Mouse (Mus musculus) gonadal fat pad, adult 2 months (tissue): Measurements from ENCODE around the gene Otog. TPM values are rescaled to one million over a fixed set of nuclear protein-coding genes. Genes with fewer than 3 reads are reported as not detected.

Source experiments
- DNase-seq: peaks from one replicate; pipeline ENCODE4 v3.0.0-alpha.2; 2012; ENCODE audit warnings: low read depth
- polyA plus RNA-seq: library from polyadenylated mRNA; depleted of rRNA; stranded (reverse); fragments of >200 nt; gene quantifications from 2 replicates; pipeline ENCODE4 v1.2.3, GENCODE M21; 2012; rRNA removed

Otog gene
- 0.01 TPM in 1 of 2 replicates, not detected in the other for polyA plus RNA-seq

GRCm38 (mm10) chr7:46240696-46241095 lies at the start of gene Otog:
Otog (plus strand) TSS chr7:46240987.
- no peak for DNase-seq

- DNase-seq: no peak
Observed at GRCm38 (mm10) chr7:46195356-46195755, 45.4 kb upstream of the Otog start.

- no peak for DNase-seq
Observed at GRCm38 (mm10) chr7:46200021-46200420, 40.8 kb upstream of the Otog start.

- no peak for DNase-seq
Observed at GRCm38 (mm10) chr7:46201649-46202048, 39.1 kb upstream of the Otog start.

- DNase-seq: no peak
Observed at GRCm38 (mm10) chr7:46204046-46204471, 36.7 kb upstream of the Otog start.

GRCm38 (mm10) chr7:46204775-46205174 lies 36.0 kb upstream of the Otog start:
- no peak for DNase-seq

- no peak for DNase-seq
Observed at GRCm38 (mm10) chr7:46208131-46208530, 32.7 kb upstream of the Otog start.

- no peak for DNase-seq
Observed at GRCm38 (mm10) chr7:46210276-46210675, 30.5 kb upstream of the Otog start.

- DNase-seq: no peak
Observed at GRCm38 (mm10) chr7:46216481-46216880, 24.3 kb upstream of the Otog start.

- no peak for DNase-seq
Observed at GRCm38 (mm10) chr7:46218415-46218814, 22.4 kb upstream of the Otog start.

- DNase-seq: no peak
Observed at GRCm38 (mm10) chr7:46220591-46221129, 20.1 kb upstream of the Otog start.

GRCm38 (mm10) chr7:46226253-46226652 lies 14.5 kb upstream of the Otog start:
- DNase-seq: no peak

GRCm38 (mm10) chr7:46226936-46227335 lies 13.9 kb upstream of the Otog start:
- DNase-seq: no peak

- DNase-seq: no peak
Observed at GRCm38 (mm10) chr7:46235948-46236347, 4.8 kb upstream of the Otog start.

- DNase-seq: no peak
Observed at GRCm38 (mm10) chr7:46236363-46236762, 4.4 kb upstream of the Otog start.

- no peak for DNase-seq
Observed at GRCm38 (mm10) chr7:46237192-46237591, 3.6 kb upstream of the Otog start.

GRCm38 (mm10) chr7:46238346-46238745 lies 2.4 kb upstream of the Otog start, which contains the start of gene Ush1c:
Ush1c (minus strand) TSS chr7:46238503.
- DNase-seq: no peak

GRCm38 (mm10) chr7:46240091-46240490 lies 696 bp upstream of the Otog start:
- DNase-seq: no peak

GRCm38 (mm10) chr7:46246876-46247275 lies 6.1 kb downstream of the Otog start:
- no peak for DNase-seq

GRCm38 (mm10) chr7:46247606-46248005 lies 6.8 kb downstream of the Otog start:
- DNase-seq: no peak

GRCm38 (mm10) chr7:46251841-46252240 lies 11.1 kb downstream of the Otog start:
- DNase-seq: no peak

GRCm38 (mm10) chr7:46276156-46276555 lies 35.4 kb downstream of the Otog start:
- no peak for DNase-seq

- DNase-seq: no peak
Observed at GRCm38 (mm10) chr7:46279946-46280345, 39.2 kb downstream of the Otog start.

- no peak for DNase-seq
Observed at GRCm38 (mm10) chr7:46280896-46281295, 40.1 kb downstream of the Otog start.
